Mouse (Mus musculus): ENCODE results near the gene Ly6g5c.
A peak's percentile ranks its signal among the peaks of the same experiment; 100 is the strongest.
"Not testable (repeated sequence)": the region's sequence is repeated elsewhere in the genome, so short reads cannot be mapped to it uniquely, and the experiment has no call there.

Ly6g5c gene

GRCm38 (mm10) chr17:35106522-35106921 lies 1.6 kb upstream of the Ly6g5c start:
- DNase-seq (ENCODE audit: extremely low read depth, low read depth), result no peak

GRCm38 (mm10) chr17:35111774-35112173 lies 3.7 kb downstream of the Ly6g5c start:
- DNase-seq (ENCODE audit: extremely low read depth, low read depth), result no peak

GRCm38 (mm10) chr17:35115046-35116019 lies 7.3 kb downstream of the Ly6g5c start, which contains the start of gene Ly6g5b:
Gene Ly6g5b (minus strand): TSS chr17:35115428.
- peak; percentile 17 for DNase-seq (ENCODE audit: extremely low read depth, low read depth)

GRCm38 (mm10) chr17:35120745-35121142 lies 12.7 kb downstream of the Ly6g5c start:
- DNase-seq (ENCODE audit: extremely low read depth, low read depth), result no peak

GRCm38 (mm10) chr17:35121143-35121799 lies 13.2 kb downstream of the Ly6g5c start, which contains the start of gene Gpank1:
Gene Gpank1 (plus strand): TSS chr17:35121455.
- peak; percentile 87 for DNase-seq (ENCODE audit: extremely low read depth, low read depth)

- peak; percentile 25 for DNase-seq (ENCODE audit: extremely low read depth, low read depth)
These were observed 13.8 kb downstream of the Ly6g5c start, which contains the start of gene Csnk2b for GRCm38 (mm10) chr17:35121871-35122303. Gene Csnk2b (minus strand): TSS chr17:35122053.

GRCm38 (mm10) chr17:35123287-35123686 lies 15.2 kb downstream of the Ly6g5c start:
- DNase-seq (ENCODE audit: extremely low read depth, low read depth), result not testable (repeated sequence)

GRCm38 (mm10) chr17:35124261-35124896 lies 16.3 kb downstream of the Ly6g5c start:
- not testable (repeated sequence) for DNase-seq (ENCODE audit: extremely low read depth, low read depth)

GRCm38 (mm10) chr17:35125081-35125480 lies 17.0 kb downstream of the Ly6g5c start:
- DNase-seq (ENCODE audit: extremely low read depth, low read depth), result no peak

GRCm38 (mm10) chr17:35125578-35125977 lies 17.5 kb downstream of the Ly6g5c start:
- DNase-seq (ENCODE audit: extremely low read depth, low read depth), result no peak

- DNase-seq (ENCODE audit: extremely low read depth, low read depth), result no peak
These were observed 18.1 kb downstream of the Ly6g5c start, which contains the start of gene D17H6S53E for GRCm38 (mm10) chr17:35126206-35126611. Gene D17H6S53E (plus strand): TSS chr17:35126373.

GRCm38 (mm10) chr17:35127017-35127416 lies 18.9 kb downstream of the Ly6g5c start:
- no peak for DNase-seq (ENCODE audit: extremely low read depth, low read depth)

GRCm38 (mm10) chr17:35128996-35129395 lies 20.9 kb downstream of the Ly6g5c start:
- DNase-seq (ENCODE audit: extremely low read depth, low read depth), result no peak

- no peak for DNase-seq (ENCODE audit: extremely low read depth, low read depth)
These were observed 23.0 kb downstream of the Ly6g5c start for GRCm38 (mm10) chr17:35131038-35131437.

- DNase-seq (ENCODE audit: extremely low read depth, low read depth), result no peak
These were observed 23.6 kb downstream of the Ly6g5c start, which contains the start of gene Apom for GRCm38 (mm10) chr17:35131500-35132173. Gene Apom (minus strand): TSS chr17:35132050.

GRCm38 (mm10) chr17:35132174-35132560 lies 24.1 kb downstream of the Ly6g5c start:
- no peak for DNase-seq (ENCODE audit: extremely low read depth, low read depth)

- DNase-seq (ENCODE audit: extremely low read depth, low read depth), result no peak
These were observed 25.4 kb downstream of the Ly6g5c start for GRCm38 (mm10) chr17:35133517-35133916.

- DNase-seq (ENCODE audit: extremely low read depth, low read depth), result peak; percentile 67
These were observed 26.9 kb downstream of the Ly6g5c start, which contains the start of gene Bag6 for GRCm38 (mm10) chr17:35134801-35135590. Gene Bag6 (plus strand): TSS chr17:35135178.

- DNase-seq (ENCODE audit: extremely low read depth, low read depth), result peak; percentile 27
These were observed 27.7 kb downstream of the Ly6g5c start for GRCm38 (mm10) chr17:35135591-35136320.

Measured in MEL-GATA-1-ER (cell line).